Mouse (Mus musculus) liver, embryonic 12.5 days (tissue): ENCODE data around the gene Zfp512. TPM values are rescaled to one million over a fixed set of nuclear protein-coding genes. Genes with fewer than 3 reads are reported as not detected.
"Not testable (repeated sequence)": the region's sequence is repeated elsewhere in the genome, so short reads cannot be mapped to it uniquely, and the experiment has no call there.

Experiments
- ATAC-seq: fragments of 200-750 bp; cut with Nextera tagmentation; 2 replicates; pipeline ENCODE4 v1.8.0; 2017; ENCODE audit warnings: moderate number of reproducible peaks, mild to moderate bottlenecking, moderate library complexity
- H3K27ac ChIP-seq: fragments of 300-500 bp; sonication (generic); 2 replicates; pipeline ENCODE4 v1.5.1; 2016; ENCODE audit warnings: mild to moderate bottlenecking
- H3K27me3 ChIP-seq: fragments of 300-500 bp; sonication (generic); replicated peaks from 2 replicates; pipeline ENCODE4 v1.6.1; 2016; ENCODE audit warnings: mild to moderate bottlenecking, moderate library complexity
- H3K36me3 ChIP-seq: fragments of 300-500 bp; sonication (generic); 2 replicates; pipeline ENCODE4 v1.6.1; 2016; ENCODE audit warnings: mild to moderate bottlenecking, moderate library complexity
- H3K4me1 ChIP-seq: fragments of 300-500 bp; sonication (generic); 2 replicates; pipeline ENCODE4 v1.6.1; 2016
- H3K4me2 ChIP-seq: fragments of 300-500 bp; sonication (generic); 2 replicates; pipeline ENCODE4 v1.6.1; 2016; ENCODE audit warnings: mild to moderate bottlenecking, moderate library complexity
- H3K4me3 ChIP-seq: fragments of 300-500 bp; sonication (generic); 2 replicates; pipeline ENCODE4 v1.5.1; 2016; ENCODE audit warnings: mild to moderate bottlenecking, moderate library complexity
- H3K9ac ChIP-seq: fragments of 300-500 bp; sonication (generic); 2 replicates; pipeline ENCODE4 v1.6.1; 2016; ENCODE audit warnings: mild to moderate bottlenecking, moderate library complexity
- H3K9me3 ChIP-seq: fragments of 300-500 bp; sonication (generic); replicated peaks from 2 replicates; pipeline ENCODE4 v1.6.1; 2016; ENCODE audit warnings: mild to moderate bottlenecking, moderate library complexity
- WGBS: fragments of 180-500 bp; shearing (Covaris S2); methylation state at CpG from one replicate; pipeline ENCODE4 v1.1.7; 2016; ENCODE audit not compliant: insufficient replicate concordance; 5-methylcytosine and 5-hydroxymethylcytosine counted together
- polyA plus RNA-seq: library from polyadenylated mRNA; unstranded; fragments of >200 nt; fragmentation: Nextera tagmentation; extraction: Ambion mirVana; gene quantifications from 2 replicates; pipeline ENCODE4 v1.2.1, GENCODE M21; 2016

The Zfp512 gene
- 21.5 and 23.8 TPM in 2 replicates for polyA plus RNA-seq

- Histone ChIP-seq H3K9me3 (no peaks in the 10 kb centered on the region), H3K4me3 (peak within 1 kb of the TSS; percentile 64), H3K36me3 (no peaks in the 10 kb centered on the region), H3K4me1 (peaks cover 23% of the 10 kb centered on the region), H3K27ac (peak within 1 kb of the TSS; percentile 70), H3K9ac (peak within 1 kb of the TSS; percentile 79), H3K4me2 (peak within 1 kb of the TSS; percentile 77), H3K27me3 (no peaks in the 10 kb centered on the region)
- 7% methylated on average over 23 of the region's 23 CpGs for WGBS
- ATAC-seq, result peak; percentile 96
Observed at GRCm38 (mm10) chr5:31451878-31452561, at the start of gene Zfp512. Gene Zfp512 (plus strand): TSS chr5:31452431.

- not testable (repeated sequence) for H3K27me3 ChIP-seq, H3K4me2 ChIP-seq, H3K9ac ChIP-seq, H3K27ac ChIP-seq, H3K4me1 ChIP-seq, H3K9me3 ChIP-seq, ATAC-seq, H3K4me3 ChIP-seq, H3K36me3 ChIP-seq
- 78% methylated on average over 9 of the region's 9 CpGs for WGBS
Observed at GRCm38 (mm10) chr5:31434727-31435126, 17.5 kb upstream of the Zfp512 start.

- ATAC-seq, result no peak
- Histone ChIP-seq H3K9ac (no peak overlapping the region), H3K4me1 (peaks cover 23% of the 10 kb centered on the region), H3K4me2 (peak overlapping the region; percentile 77; the same call in 1 of the 2 replicates), H3K27ac (0 out of 2 replicates have a peak overlapping the region, but pooled peaks have one; percentile 70), H3K9me3 (no peaks in the 10 kb centered on the region), H3K27me3 (no peaks in the 10 kb centered on the region), H3K36me3 (no peaks in the 10 kb centered on the region), H3K4me3 (no peak overlapping the region)
- WGBS, result 41% methylated on average over 2 of the region's 2 CpGs
Observed at GRCm38 (mm10) chr5:31451336-31451735, 895 bp upstream of the Zfp512 start.

GRCm38 (mm10) chr5:31452562-31452878 lies 289 bp downstream of the Zfp512 start:
- H3K27ac ChIP-seq, result peak overlapping the region; percentile 70
- H3K9ac ChIP-seq, result peak overlapping the region; percentile 79
- peak; percentile 54 for ATAC-seq
- H3K4me3 ChIP-seq, result peak overlapping the region; percentile 64
- H3K4me1 ChIP-seq, result peaks cover 23% of the 10 kb centered on the region
- H3K36me3 ChIP-seq, result no peaks in the 10 kb centered on the region
- H3K9me3 ChIP-seq, result no peaks in the 10 kb centered on the region
- 0% methylated on average over 11 of the region's 11 CpGs for WGBS
- H3K27me3 ChIP-seq, result no peaks in the 10 kb centered on the region
- H3K4me2 ChIP-seq, result peak overlapping the region; percentile 77

GRCm38 (mm10) chr5:31452886-31453410 lies 717 bp downstream of the Zfp512 start:
- Histone ChIP-seq H3K4me2 (peak overlapping the region; percentile 77), H3K9ac (peak overlapping the region; percentile 79), H3K36me3 (no peaks in the 10 kb centered on the region), H3K27ac (no peak overlapping the region), H3K4me1 (peaks cover 23% of the 10 kb centered on the region), H3K27me3 (no peaks in the 10 kb centered on the region), H3K9me3 (no peaks in the 10 kb centered on the region), H3K4me3 (peak overlapping the region; percentile 64)
- ATAC-seq, result no peak
- WGBS, result 6% methylated on average over 7 of the region's 7 CpGs

GRCm38 (mm10) chr5:31467798-31468197 lies 15.6 kb downstream of the Zfp512 start:
- Histone ChIP-seq H3K27ac (no peak overlapping the region), H3K4me1 (peaks cover 2% of the 10 kb centered on the region; the same call in 1 of the 2 replicates), H3K9me3 (no peaks in the 10 kb centered on the region), H3K4me2 (no peak overlapping the region), H3K4me3 (no peak overlapping the region), H3K27me3 (no peaks in the 10 kb centered on the region), H3K9ac (no peak overlapping the region), H3K36me3 (peaks cover 73% of the 10 kb centered on the region)
- ATAC-seq, result no peak
- WGBS, result 81% methylated on average over 3 of the region's 3 CpGs

GRCm38 (mm10) chr5:31469711-31470110 lies 17.5 kb downstream of the Zfp512 start:
- Histone ChIP-seq H3K27me3 (no peaks in the 10 kb centered on the region), H3K4me2 (no peak overlapping the region), H3K27ac (no peak overlapping the region), H3K9me3 (no peaks in the 10 kb centered on the region), H3K36me3 (peaks cover 92% of the 10 kb centered on the region), H3K4me3 (no peak overlapping the region), H3K9ac (no peak overlapping the region), H3K4me1 (no peaks in the 10 kb centered on the region)
- WGBS, result 83% methylated on average over 6 of the region's 6 CpGs
- ATAC-seq, result no peak

GRCm38 (mm10) chr5:31470334-31470733 lies 18.1 kb downstream of the Zfp512 start:
- Histone ChIP-seq H3K27me3 (no peaks in the 10 kb centered on the region), H3K4me3 (no peak overlapping the region), H3K9me3 (no peaks in the 10 kb centered on the region), H3K4me1 (no peaks in the 10 kb centered on the region), H3K36me3 (peaks cover 95% of the 10 kb centered on the region), H3K27ac (no peak overlapping the region), H3K4me2 (no peak overlapping the region), H3K9ac (no peak overlapping the region)
- no peak for ATAC-seq
- WGBS, result 68% methylated on average over 7 of the region's 7 CpGs

GRCm38 (mm10) chr5:31480536-31480935 lies 28.3 kb downstream of the Zfp512 start:
- no peaks in the 10 kb centered on the region for H3K9me3 ChIP-seq
- no peak overlapping the region for H3K27ac ChIP-seq
- H3K4me2 ChIP-seq, result no peak overlapping the region
- no peak for ATAC-seq
- H3K4me3 ChIP-seq, result no peak overlapping the region
- WGBS, result 85% methylated on average over 4 of the region's 4 CpGs
- no peaks in the 10 kb centered on the region for H3K27me3 ChIP-seq
- peaks cover 73% of the 10 kb centered on the region for H3K36me3 ChIP-seq
- no peaks in the 10 kb centered on the region for H3K4me1 ChIP-seq
- H3K9ac ChIP-seq, result no peak overlapping the region

GRCm38 (mm10) chr5:31485440-31485839 lies 33.2 kb downstream of the Zfp512 start, which contains the start of gene 4930548H24Rik:
Gene 4930548H24Rik (plus strand): TSS chr5:31485740.
- ATAC-seq, result no peak
- WGBS, result 78% methylated on average over 3 of the region's 3 CpGs

GRCm38 (mm10) chr5:31487889-31488288 lies 35.7 kb downstream of the Zfp512 start:
- H3K4me3 ChIP-seq, result no peak overlapping the region
- 0 out of 2 replicates have a peak, but pooled peaks cover 4% of the 10 kb centered on the region for H3K27me3 ChIP-seq
- no peak for ATAC-seq
- H3K9me3 ChIP-seq, result no peaks in the 10 kb centered on the region
- no peak overlapping the region for H3K27ac ChIP-seq
- no peak overlapping the region for H3K9ac ChIP-seq
- WGBS, result 69% methylated on average over 3 of the region's 3 CpGs
- no peaks in the 10 kb centered on the region for H3K4me1 ChIP-seq
- peaks cover 4% of the 10 kb centered on the region; the same call in 1 of the 2 replicates for H3K36me3 ChIP-seq
- H3K4me2 ChIP-seq, result no peak overlapping the region

More at GRCm38 (mm10) chr5:31485440-31485839, 33.2 kb downstream of the Zfp512 start, which contains the start of gene 4930548H24Rik:
- Histone ChIP-seq H3K9me3 (no peaks in the 10 kb centered on the region), H3K9ac (no peak within 1 kb of the TSS), H3K4me1 (no peaks in the 10 kb centered on the region), H3K36me3 (peaks cover 24% of the 10 kb centered on the region), H3K4me2 (no peak within 1 kb of the TSS), H3K4me3 (no peak within 1 kb of the TSS), H3K27ac (no peak within 1 kb of the TSS), H3K27me3 (no peaks in the 10 kb centered on the region)

- ATAC-seq, result no peak
- H3K4me2 ChIP-seq, result no peak overlapping the region
- H3K27ac ChIP-seq, result no peak overlapping the region
- H3K4me3 ChIP-seq, result no peak overlapping the region
- H3K36me3 ChIP-seq, result peaks cover 2% of the 10 kb centered on the region; the same call in 1 of the 2 replicates
- WGBS, result 58% methylated on average over 7 of the region's 7 CpGs
- peaks cover 5% of the 10 kb centered on the region for H3K4me1 ChIP-seq
- H3K27me3 ChIP-seq, result 0 out of 2 replicates have a peak, but pooled peaks cover 4% of the 10 kb centered on the region
- H3K9me3 ChIP-seq, result no peaks in the 10 kb centered on the region
- H3K9ac ChIP-seq, result no peak overlapping the region
Observed at GRCm38 (mm10) chr5:31489116-31489769, 37.0 kb downstream of the Zfp512 start.
